Comparison of ENCODE assay signal across 14 mouse cellular contexts in the genomic region with DNA sequence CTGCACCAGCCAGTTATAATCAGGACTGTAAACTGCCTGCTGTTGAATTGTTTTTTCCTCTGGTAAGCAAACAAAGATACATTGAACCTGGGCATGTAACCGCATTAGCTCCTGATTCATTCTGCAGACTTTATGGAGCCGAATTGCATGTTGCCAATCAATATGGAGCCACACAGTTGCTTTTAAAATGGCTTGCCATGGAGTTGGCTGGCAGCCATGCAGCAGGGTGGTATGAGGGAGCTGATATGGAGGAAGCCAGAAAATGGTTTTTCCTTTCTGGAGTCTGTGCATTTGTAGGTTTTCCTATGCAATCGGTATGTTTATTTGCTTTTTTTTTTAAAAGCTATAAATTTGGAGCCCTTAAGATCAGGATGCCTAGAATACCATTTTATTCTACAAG. TPM values are rescaled to one million over a fixed set of nuclear protein-coding genes. Genes with fewer than 3 reads are reported as not detected.
DNase-seq lines count a peak whose midpoint lies in the region; ATAC-seq and TF ChIP-seq lines count a peak whose summit lies in the region.
"Had no signal": no experiment of that assay in that cellular context is flagged by ENCODE, and none has a peak within 500 bp of the region (broad histone marks: within the 10 kb centered on the region; RNA-seq: fewer than 3 reads in every experiment).

No protein-coding gene starts in this region.

- no peak for DNase-seq in heart, postnatal 36 days
- peak; percentile 68 for DNase-seq in left cerebral cortex, postnatal 4 days
- DNase-seq in left cerebral cortex, adult 18-20 months (ENCODE audit: low spot score in 2 of 2) = no peak
- DNase-seq in MN1 (ENCODE audit: low spot score) = peak; percentile 26
- peak; percentile 67 for DNase-seq in embryonic facial prominence, embryonic 14.5 days (ENCODE audit: low spot score)
- DNase-seq in yolk sac, embryonic 10.5 days (ENCODE audit: low spot score) = no peak
- DNase-seq in liver, postnatal 0 days = no peak
- DNase-seq: adrenal gland, postnatal 10 days; cerebellum, adult 2 months; gastrocnemius, adult 2 months; kidney, postnatal 25 days had no signal

- H3K27me3 ChIP-seq in heart, embryonic 15.5 days = no peaks in the 10 kb centered on the region
- H3K27me3 ChIP-seq in embryonic facial prominence, embryonic 14.5 days (replicated peaks; ENCODE audit: control insufficient read depth, insufficient read depth, low read length) = no peaks in the 10 kb centered on the region
- no peaks in the 10 kb centered on the region for H3K27me3 ChIP-seq in liver, postnatal 0 days (ENCODE audit: insufficient read depth, low read length)

- no peaks in the 10 kb centered on the region for H3K36me3 ChIP-seq in heart, embryonic 15.5 days
- H3K36me3 ChIP-seq in embryonic facial prominence, embryonic 14.5 days (ENCODE audit: control insufficient read depth, insufficient read depth, low read length) = no peaks in the 10 kb centered on the region
- H3K36me3 ChIP-seq in liver, postnatal 0 days (replicated peaks; ENCODE audit: insufficient read depth, low read length) = no peaks in the 10 kb centered on the region

- no peak overlapping the region for H3K9ac ChIP-seq in heart, embryonic 15.5 days
- H3K9ac ChIP-seq in embryonic facial prominence, embryonic 14.5 days (ENCODE audit: low read depth, low read length) = no peak overlapping the region
- no peak overlapping the region for H3K9ac ChIP-seq in liver, postnatal 0 days (replicated peaks)

- no peaks in the 10 kb centered on the region for H3K9me3 ChIP-seq in heart, embryonic 15.5 days (replicated peaks)
- H3K9me3 ChIP-seq in embryonic facial prominence, embryonic 14.5 days (ENCODE audit: control insufficient read depth, low read length) = no peaks in the 10 kb centered on the region
- no peaks in the 10 kb centered on the region; the same call in 1 of the 2 replicates for H3K9me3 ChIP-seq in liver, postnatal 0 days (ENCODE audit: low read length)

- 79% methylated on average over 3 of the region's 3 CpGs for WGBS in heart, embryonic 15.5 days
- 66% methylated on average over 3 of the region's 3 CpGs for WGBS in embryonic facial prominence, embryonic 14.5 days
- WGBS in liver, postnatal 0 days (ENCODE audit: insufficient replicate concordance) = 81% methylated on average over 3 of the region's 3 CpGs

- H3K4me1 ChIP-seq in heart, embryonic 15.5 days (replicated peaks) = peaks cover 4% of the 10 kb centered on the region
- H3K4me1 ChIP-seq in embryonic facial prominence, embryonic 14.5 days (ENCODE audit: control insufficient read depth, insufficient read depth, low read length) = peaks cover 7% of the 10 kb centered on the region; the same call in 1 of the 2 replicates
- no peaks in the 10 kb centered on the region for H3K4me1 ChIP-seq in liver, postnatal 0 days (ENCODE audit: insufficient read depth)

- no peak overlapping the region for H3K4me2 ChIP-seq in heart, embryonic 15.5 days
- no peak overlapping the region for H3K4me2 ChIP-seq in embryonic facial prominence, embryonic 14.5 days (ENCODE audit: low read depth, low read length)
- H3K4me2 ChIP-seq in liver, postnatal 0 days (ENCODE audit: low read depth, low read length) = no peak overlapping the region

- H3K4me3 ChIP-seq in heart, embryonic 15.5 days = no peak overlapping the region
- no peak overlapping the region for H3K4me3 ChIP-seq in embryonic facial prominence, embryonic 14.5 days (ENCODE audit: low read depth, low read length)
- H3K4me3 ChIP-seq in liver, postnatal 0 days (ENCODE audit: low read depth, low read length) = no peak overlapping the region
- H3K4me3 ChIP-seq: gastrocnemius, adult 2 months had no signal

- no peak for TF ChIP-seq EP300 in liver, postnatal 0 days (IDR thresholded peaks at IDR 0.05; ENCODE audit: low read depth)

- intact Hi-C loops in heart, postnatal 36 days (cut with DNase I) = no loop called here
- intact Hi-C loops in left cerebral cortex, postnatal 4 days (cut with DNase I) = no loop called here

- peak overlapping the region; percentile 49 for H3K27ac ChIP-seq in heart, embryonic 15.5 days
- H3K27ac ChIP-seq in embryonic facial prominence, embryonic 14.5 days (replicated peaks; ENCODE audit: low read depth, low read length) = no peak overlapping the region
- H3K27ac ChIP-seq in liver, postnatal 0 days (ENCODE audit: low read depth) = no peak overlapping the region
- H3K27ac ChIP-seq: gastrocnemius, adult 2 months had no signal

- no peak for TF ChIP-seq CTCF in liver, postnatal 0 days (IDR thresholded peaks at IDR 0.05; ENCODE audit: low read depth)

- no peak for ATAC-seq in heart, embryonic 15.5 days (replicated peaks; ENCODE audit: insufficient number of reproducible peaks, insufficient read depth, low FRiP score, low read depth)
- ATAC-seq in embryonic facial prominence, embryonic 14.5 days (ENCODE audit: low read depth) = peak; percentile 27; the same call in 1 of the 2 replicates
- no peak for ATAC-seq in liver, postnatal 0 days

RNA-seq across cellular contexts. Expression of a gene that starts 28.0 kb away (rescaled TPM):
- not detected in 2 replicates for polyA plus RNA-seq in heart, embryonic 15.5 days (2015; fragmentation: Nextera tagmentation; extraction: Ambion mirVana)
- total RNA-seq in heart, postnatal 36 days (2021) = not detected
- not detected for total RNA-seq in left cerebral cortex, postnatal 4 days (2021)
- not detected for total RNA-seq in left cerebral cortex, adult 18-20 months (2021)
- polyA plus RNA-seq in embryonic facial prominence, embryonic 14.5 days (2014; fragmentation: Nextera tagmentation; extraction: Ambion mirVana) = 0.17 and 0.35 TPM in 2 replicates
- not detected in 2 replicates for polyA plus RNA-seq in liver, postnatal 0 days (2015; fragmentation: Nextera tagmentation; extraction: Ambion mirVana)
- total RNA-seq: adrenal gland, postnatal 10 days; gastrocnemius, adult 2 months; hematopoietic stem cell, adult 5-6 weeks; left cerebral cortex, postnatal 36 days had no signal
- polyA plus RNA-seq: cerebellum, adult 2 months had no signal

Comparison
In these comparisons a context has a peak if more than half of its experiments do, and no peak if none do; other contexts are left out.
1. DNase-seq: peak in left cerebral cortex, postnatal 4 days (single experiment), MN1 (single experiment) and embryonic facial prominence, embryonic 14.5 days (single experiment); none in heart, postnatal 36 days (0 of 2), left cerebral cortex, adult 18-20 months (0 of 2), yolk sac, embryonic 10.5 days (single experiment) and liver, postnatal 0 days (single experiment).